Mouse (Mus musculus): ENCODE measurements at regions not wholly inside any gene's neighbourhood (a gene's known extent, or its start where the extent isn't known, plus 50 kb on each side); places are given as distances from the start of the nearest gene placed in this dataset.

DNA sequence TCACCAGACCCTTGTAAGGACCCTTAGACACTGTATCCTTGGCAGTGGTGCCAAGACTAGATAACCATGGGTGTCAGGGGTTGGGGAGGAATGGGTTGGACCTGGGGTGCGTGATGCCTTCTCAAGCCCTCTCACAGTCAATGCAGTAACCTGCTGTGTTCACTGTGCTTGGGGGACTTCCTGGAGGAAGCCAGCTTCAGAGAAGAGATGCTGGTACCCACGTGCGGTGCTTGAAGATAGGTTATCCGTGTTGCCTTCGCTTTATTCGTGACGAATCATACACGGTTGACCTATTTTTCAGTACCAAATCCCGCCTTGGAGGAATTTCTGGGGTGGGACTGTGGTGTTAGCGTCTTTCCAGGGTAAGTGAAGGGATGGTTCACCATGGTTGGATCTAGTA lies 138.1 kb upstream of the Rtl1 start:
- WGBS, result 95% methylated on average over 10 of the region's 10 CpGs
- ATAC-seq (ENCODE audit: low FRiP score), result no peak
- Histone ChIP-seq H3K9ac (no peak overlapping the region), H3K27me3 (no peaks in the 10 kb centered on the region), H3K4me2 (no peak overlapping the region), H3K27ac (no peak overlapping the region), H3K4me3 (no peak overlapping the region), H3K36me3 (peaks cover 79% of the 10 kb centered on the region), H3K4me1 (replicated peaks) (no peaks in the 10 kb centered on the region), H3K9me3 (no peaks in the 10 kb centered on the region)

DNA sequence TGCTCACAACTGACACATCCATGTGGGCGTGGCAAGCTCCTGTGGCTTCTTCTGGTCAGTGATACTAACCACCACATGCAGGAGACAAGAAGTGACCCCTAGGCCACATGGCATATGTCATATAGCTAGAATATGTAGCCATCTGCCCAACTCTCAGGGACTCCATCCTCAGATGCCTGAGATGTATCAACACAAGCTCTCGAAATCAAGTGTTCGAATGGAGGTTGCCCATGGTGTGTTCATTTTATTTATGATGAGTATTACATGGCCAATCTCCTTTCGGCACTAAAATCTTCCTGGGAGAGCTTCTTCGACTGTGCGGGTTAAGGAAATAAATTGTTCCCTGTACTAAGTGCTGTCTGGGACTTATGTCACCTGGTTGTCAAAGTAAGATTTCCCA lies 138.8 kb upstream of the Rtl1 start:
- no peak for ATAC-seq (ENCODE audit: low FRiP score)
- H3K4me2 ChIP-seq, result no peak overlapping the region

DNA sequence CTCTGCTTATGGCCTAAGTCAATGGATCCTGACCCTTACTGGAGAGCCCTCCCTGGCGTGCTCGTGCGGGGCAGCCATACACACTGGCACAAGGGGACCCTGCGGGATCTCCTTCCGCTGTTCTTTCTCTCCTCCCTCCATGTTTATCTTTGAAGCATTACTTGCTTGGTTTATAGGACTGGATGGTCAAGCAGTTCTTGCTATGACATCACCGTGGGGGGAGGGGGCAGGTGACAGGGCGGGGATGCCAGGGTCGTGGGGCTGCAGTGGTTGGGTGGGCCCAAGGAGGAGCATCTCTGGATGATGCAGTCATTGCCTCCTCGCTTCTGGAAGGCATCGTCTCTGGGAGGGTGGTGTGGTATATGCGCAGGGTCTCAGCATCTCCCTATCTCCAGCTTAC lies 142.4 kb upstream of the Rtl1 start:
- WGBS, result 95% methylated on average over 11 of the region's 11 CpGs

More for the DNA sequence above, 138.8 kb upstream of the Rtl1 start:
- no peaks in the 10 kb centered on the region for H3K9me3 ChIP-seq
- no peak overlapping the region for H3K9ac ChIP-seq
- peaks cover 79% of the 10 kb centered on the region for H3K36me3 ChIP-seq
- no peaks in the 10 kb centered on the region for H3K4me1 ChIP-seq (replicated peaks)
- 96% methylated on average over 6 of the region's 6 CpGs for WGBS
- no peaks in the 10 kb centered on the region for H3K27me3 ChIP-seq
- H3K4me3 ChIP-seq, result no peak overlapping the region
- no peak overlapping the region for H3K27ac ChIP-seq

DNA sequence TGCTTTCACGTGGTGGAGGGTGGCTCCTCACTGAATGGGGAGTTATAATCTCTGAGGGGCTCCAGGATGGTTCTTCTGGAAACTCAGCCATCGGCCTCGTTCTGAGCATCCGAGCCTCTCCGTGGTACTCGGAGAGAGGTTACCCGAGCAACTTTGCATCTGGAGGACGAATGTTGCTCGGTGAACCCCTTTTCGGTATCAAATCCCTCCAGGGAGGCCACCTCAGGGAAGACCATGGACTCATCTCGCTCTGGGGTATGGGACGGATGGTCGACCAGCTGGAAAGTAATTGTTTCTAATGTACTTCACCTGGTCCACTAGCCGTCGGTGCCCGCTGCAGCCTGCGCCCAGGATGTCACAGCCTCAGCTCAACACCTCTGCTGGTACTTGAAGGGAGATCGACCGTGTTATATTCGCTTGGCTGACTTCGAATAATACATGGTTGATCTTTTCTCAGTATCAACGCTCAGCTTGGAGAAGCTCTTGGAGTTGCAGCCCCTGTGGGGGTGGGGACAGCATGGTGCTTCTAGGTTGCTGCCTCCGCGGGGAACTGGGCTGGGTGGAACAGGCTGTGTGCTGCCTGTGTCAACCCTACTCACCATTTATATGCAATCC lies 143.0 kb upstream of the Rtl1 start:
- no peak overlapping the region for H3K4me3 ChIP-seq
- H3K9ac ChIP-seq, result no peak overlapping the region
- no peak overlapping the region for H3K4me2 ChIP-seq
- ATAC-seq (ENCODE audit: low FRiP score), result no peak
- no peaks in the 10 kb centered on the region for H3K27me3 ChIP-seq
- peak overlapping the region; percentile 62; the same call in 1 of the 2 replicates for H3K27ac ChIP-seq
- peaks cover 59% of the 10 kb centered on the region for H3K36me3 ChIP-seq
- 80% methylated on average over 24 of the region's 24 CpGs for WGBS
- H3K4me1 ChIP-seq (replicated peaks), result peaks cover 38% of the 10 kb centered on the region
- H3K9me3 ChIP-seq, result no peaks in the 10 kb centered on the region

More for the DNA sequence above, 142.4 kb upstream of the Rtl1 start:
- Histone ChIP-seq H3K4me3 (no peak overlapping the region), H3K9me3 (no peaks in the 10 kb centered on the region), H3K9ac (no peak overlapping the region), H3K4me1 (replicated peaks) (peaks cover 31% of the 10 kb centered on the region), H3K27ac (no peak overlapping the region), H3K4me2 (no peak overlapping the region), H3K27me3 (no peaks in the 10 kb centered on the region), H3K36me3 (peaks cover 60% of the 10 kb centered on the region)
- ATAC-seq (ENCODE audit: low FRiP score), result no peak

DNA sequence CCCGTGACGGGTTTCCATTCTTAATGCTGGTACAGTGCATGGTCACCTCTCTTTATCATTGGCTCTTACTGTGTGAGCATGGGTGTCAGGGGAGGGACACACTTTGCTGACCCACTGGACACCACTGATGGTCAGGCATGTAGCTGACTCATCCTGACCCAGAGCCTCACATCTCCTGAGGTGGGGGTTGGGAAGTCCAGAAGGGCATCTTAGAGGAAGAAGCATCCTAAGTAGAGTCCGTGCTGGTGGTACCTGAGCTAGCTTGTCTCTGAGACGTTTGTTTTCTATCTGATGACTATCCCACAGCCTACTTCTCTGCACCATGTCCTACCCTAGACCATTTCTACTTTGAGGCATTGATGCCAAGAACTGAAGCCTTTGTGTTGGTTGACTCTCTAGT lies 144.1 kb upstream of the Rtl1 start:
- 86% methylated on average over 4 of the region's 4 CpGs for WGBS
- Histone ChIP-seq H3K9me3 (no peaks in the 10 kb centered on the region), H3K27ac (peak overlapping the region; percentile 27; the same call in 1 of the 2 replicates), H3K4me1 (replicated peaks) (peaks cover 48% of the 10 kb centered on the region), H3K4me3 (no peak overlapping the region), H3K36me3 (peaks cover 58% of the 10 kb centered on the region), H3K27me3 (no peaks in the 10 kb centered on the region), H3K9ac (no peak overlapping the region), H3K4me2 (no peak overlapping the region)
- ATAC-seq (ENCODE audit: low FRiP score), result no peak

DNA sequence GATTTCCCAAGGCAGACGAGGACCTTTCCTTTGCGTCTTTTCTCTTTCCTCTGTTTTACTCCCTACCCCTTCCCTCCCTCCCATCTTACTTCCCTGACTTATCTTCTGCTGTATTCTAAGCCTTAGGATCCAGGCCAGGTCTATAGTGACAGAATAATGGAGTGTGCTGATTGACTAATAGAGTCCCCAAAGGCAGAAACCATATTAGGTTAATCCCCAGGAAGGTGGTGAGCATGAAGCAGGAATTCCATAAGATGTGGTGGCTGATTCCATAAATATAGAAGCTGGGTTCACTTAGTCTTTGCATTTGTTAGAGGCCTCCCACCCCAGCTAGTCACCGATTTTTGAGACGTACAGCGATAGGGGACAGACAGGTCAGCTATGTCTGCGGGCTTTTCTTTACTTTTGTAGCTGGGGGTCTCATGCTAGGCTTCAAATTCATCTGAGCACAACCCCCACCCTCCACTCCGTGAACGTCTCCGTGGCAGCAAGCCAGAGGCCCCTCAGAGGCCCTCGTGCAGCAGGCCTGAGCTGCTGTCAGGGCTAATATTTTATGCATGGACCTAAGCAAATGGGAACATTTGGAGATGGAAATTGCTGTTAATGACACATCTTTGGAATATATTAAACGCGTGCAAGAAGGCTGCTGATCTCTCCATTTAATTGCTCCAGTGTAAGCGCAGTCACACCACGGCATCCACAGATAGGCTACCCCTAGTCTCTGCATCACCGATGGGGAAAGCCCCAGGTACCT lies 145.8 kb upstream of the Rtl1 start:
- H3K27me3 ChIP-seq, result no peaks in the 10 kb centered on the region
- H3K4me3 ChIP-seq, result no peak overlapping the region
- WGBS, result 24% methylated on average over 15 of the region's 15 CpGs
- 0 out of 2 replicates have a peak overlapping the region, but pooled peaks have one; percentile 10 for H3K4me2 ChIP-seq
- H3K9me3 ChIP-seq, result no peaks in the 10 kb centered on the region
- peaks cover 65% of the 10 kb centered on the region for H3K4me1 ChIP-seq (replicated peaks)
- peak; percentile 47; the same call in 1 of the 2 replicates for ATAC-seq (ENCODE audit: low FRiP score)
- peak overlapping the region; percentile 88 for H3K27ac ChIP-seq
- H3K36me3 ChIP-seq, result peaks cover 43% of the 10 kb centered on the region
- H3K9ac ChIP-seq, result peak overlapping the region; percentile 35

DNA sequence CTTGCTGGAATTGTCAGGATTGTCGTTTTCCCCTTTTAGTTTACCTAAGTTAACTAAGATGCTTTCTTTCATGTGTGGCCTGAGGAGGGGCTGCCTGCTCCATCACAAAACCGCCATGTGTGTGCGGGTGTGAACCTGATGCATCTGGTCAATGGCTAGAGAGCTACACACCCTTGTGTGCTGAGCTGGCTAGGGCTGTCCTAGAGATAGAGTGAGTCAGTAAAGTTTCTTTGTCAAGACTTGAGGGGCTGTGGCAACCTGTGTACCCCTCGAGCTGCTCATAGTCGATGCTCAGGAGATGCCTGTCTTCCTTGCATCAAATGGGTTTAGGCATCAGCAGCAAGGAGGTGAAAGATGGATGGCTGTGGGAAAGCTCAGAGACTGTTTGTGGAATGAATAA lies 147.1 kb upstream of the Rtl1 start:
- Histone ChIP-seq H3K4me1 (replicated peaks) (peaks cover 66% of the 10 kb centered on the region), H3K27ac (peak overlapping the region; percentile 88), H3K9me3 (no peaks in the 10 kb centered on the region), H3K4me2 (no peak overlapping the region), H3K36me3 (peaks cover 35% of the 10 kb centered on the region), H3K9ac (no peak overlapping the region), H3K27me3 (no peaks in the 10 kb centered on the region), H3K4me3 (no peak overlapping the region)
- ATAC-seq (ENCODE audit: low FRiP score), result no peak
- 72% methylated on average over 5 of the region's 5 CpGs for WGBS

DNA sequence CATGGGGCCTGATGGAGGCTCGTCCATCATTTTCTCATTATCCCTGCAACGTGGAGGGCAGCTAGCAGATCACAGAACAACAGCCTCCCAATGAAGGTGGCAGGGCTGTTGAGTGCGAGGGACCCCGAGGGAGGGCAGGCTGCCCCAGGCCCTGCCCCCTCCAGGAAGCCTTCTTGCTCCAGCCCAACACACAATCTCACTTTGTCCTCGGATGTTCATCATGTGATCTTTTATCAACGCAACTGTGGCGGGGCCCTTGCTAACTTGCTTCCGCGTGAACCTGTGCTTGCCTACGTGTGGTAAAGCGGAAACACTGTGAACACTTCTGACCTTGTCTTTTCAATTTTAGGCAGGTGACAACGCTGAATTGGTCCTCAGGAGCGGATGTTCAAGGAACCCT lies 147.6 kb upstream of the Rtl1 start:
- H3K9me3 ChIP-seq, result no peaks in the 10 kb centered on the region
- H3K4me2 ChIP-seq, result no peak overlapping the region
- WGBS, result 61% methylated on average over 13 of the region's 13 CpGs
- ATAC-seq (ENCODE audit: low FRiP score), result no peak
- peaks cover 66% of the 10 kb centered on the region for H3K4me1 ChIP-seq (replicated peaks)
- H3K27ac ChIP-seq, result peak overlapping the region; percentile 74
- no peaks in the 10 kb centered on the region for H3K27me3 ChIP-seq
- no peak overlapping the region for H3K9ac ChIP-seq
- H3K36me3 ChIP-seq, result peaks cover 29% of the 10 kb centered on the region
- H3K4me3 ChIP-seq, result no peak overlapping the region

DNA sequence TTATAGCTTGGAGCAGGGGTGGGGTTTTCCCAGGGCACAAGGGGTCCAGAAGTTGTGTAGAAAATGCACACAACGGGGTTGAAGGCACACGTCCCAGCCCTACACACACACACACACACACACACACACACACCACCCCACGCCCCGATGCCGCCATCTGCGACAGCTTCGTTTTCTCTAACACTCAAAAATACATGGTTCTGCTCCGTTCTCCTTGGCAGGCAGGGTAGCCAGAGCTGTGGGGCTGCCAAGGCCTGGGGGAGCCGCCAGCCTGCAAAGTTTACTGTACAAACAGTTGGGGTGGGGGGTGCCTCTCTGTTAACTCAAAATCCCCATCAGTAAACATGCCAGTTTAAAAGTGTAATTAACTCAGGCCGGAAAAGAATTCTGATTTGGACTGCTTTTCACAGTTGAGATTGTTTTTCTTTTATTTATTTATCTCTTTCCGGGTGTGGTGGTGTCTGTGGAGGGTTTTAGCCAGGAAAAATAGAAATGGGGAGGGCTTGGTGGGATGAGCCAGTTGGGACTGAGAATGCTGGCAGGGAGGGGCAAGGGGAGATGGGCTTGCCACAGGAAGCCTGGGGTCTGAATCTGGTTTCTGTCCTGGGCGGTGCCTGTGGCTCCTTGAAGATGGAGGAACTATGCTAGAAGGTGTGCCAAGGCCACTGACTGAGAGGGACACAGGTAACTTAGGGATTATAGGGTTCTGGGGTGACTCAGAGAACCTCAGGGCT lies 148.4 kb upstream of the Rtl1 start:
- H3K4me2 ChIP-seq, result no peak overlapping the region
- H3K4me1 ChIP-seq (replicated peaks), result peaks cover 66% of the 10 kb centered on the region
- peak overlapping the region; percentile 86 for H3K27ac ChIP-seq
- H3K4me3 ChIP-seq, result no peak overlapping the region
- H3K36me3 ChIP-seq, result peaks cover 22% of the 10 kb centered on the region
- WGBS, result 71% methylated on average over 12 of the region's 12 CpGs
- H3K9me3 ChIP-seq, result no peaks in the 10 kb centered on the region
- no peaks in the 10 kb centered on the region for H3K27me3 ChIP-seq
- no peak for ATAC-seq (ENCODE audit: low FRiP score)
- H3K9ac ChIP-seq, result no peak overlapping the region

DNA sequence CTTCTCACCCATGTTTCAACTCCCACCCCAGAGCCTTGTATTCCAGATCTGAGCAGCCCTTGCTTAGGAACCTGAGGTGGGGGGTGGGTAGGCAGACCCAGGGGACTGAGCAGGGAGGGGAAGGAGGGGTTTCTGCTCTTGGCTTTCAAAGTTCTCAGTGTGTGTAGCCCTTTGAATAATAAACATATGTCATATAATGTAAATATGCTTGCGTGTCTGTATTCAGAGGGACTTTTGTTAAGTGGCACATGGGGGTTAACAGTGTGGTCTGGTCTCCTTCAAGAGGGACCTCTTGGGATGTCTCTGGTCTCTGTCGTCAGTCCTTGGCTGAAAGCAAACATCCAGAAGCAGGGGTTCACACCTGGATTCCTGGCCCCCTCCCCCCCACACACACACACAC lies 149.1 kb upstream of the Rtl1 start:
- 25% methylated on average over 2 of the region's 2 CpGs for WGBS
- H3K9ac ChIP-seq, result peak overlapping the region; percentile 65; the same call in 1 of the 2 replicates
- H3K4me1 ChIP-seq (replicated peaks), result peaks cover 63% of the 10 kb centered on the region
- peak; percentile 3; the same call in 1 of the 2 replicates for ATAC-seq (ENCODE audit: low FRiP score)
- H3K4me2 ChIP-seq, result peak overlapping the region; percentile 47
- peaks cover 14% of the 10 kb centered on the region for H3K36me3 ChIP-seq
- no peaks in the 10 kb centered on the region for H3K9me3 ChIP-seq
- H3K4me3 ChIP-seq, result peak overlapping the region; percentile 24; the same call in 1 of the 2 replicates
- peak overlapping the region; percentile 86 for H3K27ac ChIP-seq
- no peaks in the 10 kb centered on the region for H3K27me3 ChIP-seq

DNA sequence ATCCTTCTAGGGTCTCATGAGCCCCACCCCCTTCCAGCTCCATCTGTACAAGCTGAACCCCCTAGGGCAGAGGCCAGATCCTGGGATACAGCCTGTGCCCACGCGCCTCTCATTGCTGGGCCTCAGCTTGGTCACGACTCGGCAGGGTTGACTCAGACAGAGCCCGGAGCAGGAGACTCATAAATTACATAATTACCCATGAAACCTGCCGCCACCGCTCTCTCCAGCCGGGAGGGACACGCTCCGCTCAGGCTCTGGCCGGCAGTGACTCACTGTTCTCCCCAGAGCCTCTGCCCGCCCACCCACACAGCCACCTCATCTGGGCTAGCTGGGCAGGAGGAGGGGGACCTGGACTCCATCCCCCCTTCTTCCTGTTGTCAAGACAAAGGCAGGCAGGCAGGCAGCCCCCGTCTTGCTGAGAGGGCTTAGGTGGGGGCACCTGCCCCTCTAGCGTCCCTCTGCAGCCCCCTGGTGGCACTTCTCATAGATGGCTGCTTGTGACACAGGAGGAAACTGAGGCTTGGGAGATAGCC lies 149.6 kb upstream of the Rtl1 start:
- Histone ChIP-seq H3K4me3 (peak overlapping the region; percentile 24), H3K36me3 (peaks cover 13% of the 10 kb centered on the region), H3K4me2 (peak overlapping the region; percentile 47), H3K27me3 (no peaks in the 10 kb centered on the region), H3K4me1 (replicated peaks) (peaks cover 61% of the 10 kb centered on the region), H3K9ac (peak overlapping the region; percentile 65), H3K27ac (peak overlapping the region; percentile 86), H3K9me3 (no peaks in the 10 kb centered on the region)
- WGBS, result 2% methylated on average over 14 of the region's 14 CpGs
- ATAC-seq (ENCODE audit: low FRiP score), result peak; percentile 72

DNA sequence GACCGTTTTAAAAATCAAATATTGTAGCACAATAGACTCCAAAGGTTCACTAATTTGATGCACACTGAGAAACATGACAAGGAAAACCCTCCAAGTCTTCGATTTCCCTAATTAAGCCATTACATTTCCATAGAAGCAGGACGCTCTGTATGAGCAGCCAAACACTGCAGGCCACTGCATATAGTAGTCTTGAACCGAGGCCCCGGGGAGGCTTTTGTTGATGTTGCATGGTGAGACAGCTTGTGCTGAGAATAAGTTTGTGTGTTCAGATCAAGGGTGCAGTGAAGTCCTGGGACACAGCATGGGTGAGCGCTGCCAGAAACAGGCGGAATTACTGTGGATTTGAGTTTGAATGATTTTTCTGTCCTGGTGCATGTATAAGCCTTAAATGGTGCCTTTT lies 154.9 kb upstream of the Rtl1 start:
- H3K4me1 ChIP-seq (replicated peaks), result peaks cover 10% of the 10 kb centered on the region
- no peak overlapping the region for H3K4me2 ChIP-seq
- H3K9ac ChIP-seq, result no peak overlapping the region
- no peak overlapping the region for H3K27ac ChIP-seq
- no peaks in the 10 kb centered on the region for H3K9me3 ChIP-seq
- H3K4me3 ChIP-seq, result no peak overlapping the region
- 69% methylated on average over 7 of the region's 7 CpGs for WGBS
- no peaks in the 10 kb centered on the region for H3K36me3 ChIP-seq
- ATAC-seq (ENCODE audit: low FRiP score), result no peak
- H3K27me3 ChIP-seq, result 0 out of 2 replicates have a peak, but pooled peaks cover 2% of the 10 kb centered on the region
